Mouse (Mus musculus): Measurements from ENCODE around the gene Ndufaf2. TPM values are rescaled to one million over a fixed set of nuclear protein-coding genes. Genes with fewer than 3 reads are reported as not detected.

Gene Ndufaf2
- total RNA-seq, 2 experiments from 2014 or later = 55.0 to 68.2 TPM

DNA sequence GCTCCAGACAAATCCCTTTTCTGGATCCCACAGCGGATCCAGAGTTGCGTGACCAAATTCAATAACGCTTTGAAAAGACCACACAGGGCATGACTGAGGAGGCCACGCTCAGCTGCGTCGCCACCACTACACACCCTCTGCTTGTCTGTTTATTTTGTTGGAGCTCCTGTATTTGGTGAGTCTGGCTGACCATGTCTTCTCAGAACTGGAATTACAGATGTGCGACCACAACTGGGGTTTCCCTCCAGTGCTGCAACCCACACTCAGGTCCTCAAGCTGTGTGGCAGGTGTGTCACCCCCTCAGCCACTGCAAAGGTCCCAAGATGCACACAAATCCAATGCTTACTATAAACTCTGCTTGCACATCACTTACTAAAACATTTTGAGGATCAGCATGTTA, 66.1 kb downstream of the Ndufaf2 start:
- no peak for ATAC-seq (replicated peaks; ENCODE audit: poor library complexity)

DNA sequence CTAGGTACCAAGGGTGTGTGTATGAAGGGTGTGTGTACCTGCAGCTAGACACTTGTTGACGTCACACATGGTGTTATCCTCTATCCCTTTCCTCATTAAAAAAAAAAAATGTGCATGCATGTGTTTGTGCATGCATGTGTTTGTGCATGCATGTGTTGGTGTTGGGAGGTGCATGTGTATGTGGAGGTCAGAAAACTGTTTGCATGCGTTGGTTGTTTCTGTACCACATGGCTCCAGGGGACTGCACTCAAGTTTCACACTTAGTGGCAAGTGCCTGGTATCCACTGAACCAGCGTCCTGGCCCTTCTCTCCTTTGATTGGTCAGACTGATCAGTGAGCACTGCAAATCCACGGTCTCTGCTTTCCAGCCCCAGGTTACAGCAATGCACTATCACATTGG, 71.7 kb downstream of the Ndufaf2 start:
- ATAC-seq (replicated peaks; ENCODE audit: poor library complexity) = no peak

DNA sequence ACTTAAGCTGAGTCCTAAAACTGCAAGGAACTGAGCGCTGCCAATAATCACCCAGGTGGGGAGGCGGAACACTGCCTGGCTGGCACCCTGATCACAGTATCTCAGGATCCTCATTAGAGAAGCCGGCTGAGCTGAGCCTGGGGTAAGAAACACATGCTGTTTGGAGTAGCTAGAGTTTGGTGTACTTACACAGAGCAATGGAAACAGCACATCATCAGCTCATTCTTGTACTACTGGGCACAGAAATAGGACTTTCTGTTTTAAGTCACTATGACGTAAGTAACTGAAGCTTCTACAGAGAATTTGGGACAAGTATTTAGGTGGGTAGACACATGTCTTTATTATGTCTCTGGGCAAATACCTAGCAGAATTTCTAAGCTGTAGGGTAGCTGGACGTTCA, 72.4 kb downstream of the Ndufaf2 start:
- ATAC-seq (replicated peaks; ENCODE audit: poor library complexity) = no peak

DNA sequence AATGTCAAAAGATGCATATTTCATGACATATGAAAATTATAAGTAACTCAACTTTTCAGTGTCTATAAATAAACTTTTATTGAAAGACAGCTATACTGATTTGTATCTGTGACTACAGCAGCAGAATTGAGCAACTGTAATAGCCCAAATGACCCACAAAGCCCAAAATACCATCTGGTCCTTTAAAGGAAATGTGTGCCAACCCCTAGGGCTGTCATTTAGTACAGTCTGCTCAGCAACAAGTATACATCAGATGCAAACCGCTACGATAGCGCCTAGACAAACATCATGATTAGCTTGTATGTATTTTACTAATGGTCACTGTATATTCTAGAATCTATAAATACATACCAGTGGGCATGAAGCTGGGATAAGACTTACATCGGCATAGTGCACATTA, 74.3 kb downstream of the Ndufaf2 start:
- ATAC-seq (replicated peaks; ENCODE audit: poor library complexity) = no peak

DNA sequence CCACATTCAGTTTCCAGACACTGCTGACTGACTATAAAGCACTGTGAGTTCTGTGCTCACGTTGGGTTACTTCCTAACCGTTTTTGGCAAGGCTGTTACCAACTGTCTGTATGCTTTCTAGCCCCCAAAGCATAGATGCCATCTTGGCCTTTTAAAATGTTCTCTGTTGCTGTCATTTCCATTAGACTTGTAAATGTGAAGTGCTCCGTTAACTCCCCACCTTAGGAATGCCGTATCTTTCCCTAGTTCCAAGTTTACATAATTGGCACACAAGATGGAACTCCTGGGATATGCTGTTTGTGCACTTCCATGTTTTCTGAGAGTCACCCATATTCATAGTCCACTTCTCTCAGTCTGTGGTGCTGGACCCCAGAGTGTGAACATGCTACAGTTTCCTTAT, 80.5 kb downstream of the Ndufaf2 start:
- ATAC-seq (replicated peaks; ENCODE audit: poor library complexity) = no peak

DNA sequence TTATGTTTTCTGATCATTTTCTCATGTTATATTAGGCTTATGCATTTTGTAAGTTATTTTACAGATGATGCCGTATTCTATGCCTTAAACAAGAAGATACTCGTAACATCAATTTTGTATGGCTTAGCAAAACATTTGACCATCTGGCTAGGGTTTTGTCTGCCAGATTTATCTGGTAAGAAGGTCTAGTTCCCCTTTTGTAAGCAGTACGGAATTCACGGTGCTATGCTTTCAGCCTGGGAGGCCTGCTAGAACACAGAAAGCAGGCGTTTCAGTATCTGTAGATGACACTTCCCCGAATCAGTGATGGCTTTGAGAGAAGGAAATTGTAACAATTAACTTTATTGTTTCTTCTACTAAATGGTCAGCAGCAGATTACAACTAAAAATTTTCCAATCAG, 80.9 kb downstream of the Ndufaf2 start:
- peak; percentile 48; the same call in 1 of the 2 replicates for ATAC-seq (replicated peaks; ENCODE audit: poor library complexity)

DNA sequence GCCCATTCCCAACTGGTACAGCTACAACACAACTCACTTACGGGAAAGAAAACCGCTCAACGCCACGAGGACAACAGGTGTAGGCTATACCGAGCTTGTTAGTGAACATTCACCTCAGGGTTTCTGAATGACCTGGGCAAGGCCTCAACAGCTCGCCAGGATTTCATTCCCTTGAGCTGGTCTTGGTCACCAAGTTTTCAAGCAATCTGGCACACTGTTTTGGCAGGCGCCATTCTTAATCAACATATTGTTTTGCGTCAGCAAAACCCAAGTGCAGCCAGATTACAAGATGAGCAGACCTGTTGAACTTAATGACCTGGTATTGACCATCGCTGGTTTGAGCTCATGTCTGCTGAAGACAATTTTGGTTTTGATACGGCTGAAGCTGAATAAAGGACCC, 88.3 kb downstream of the Ndufaf2 start:
- no peak for ATAC-seq (replicated peaks; ENCODE audit: poor library complexity)

DNA sequence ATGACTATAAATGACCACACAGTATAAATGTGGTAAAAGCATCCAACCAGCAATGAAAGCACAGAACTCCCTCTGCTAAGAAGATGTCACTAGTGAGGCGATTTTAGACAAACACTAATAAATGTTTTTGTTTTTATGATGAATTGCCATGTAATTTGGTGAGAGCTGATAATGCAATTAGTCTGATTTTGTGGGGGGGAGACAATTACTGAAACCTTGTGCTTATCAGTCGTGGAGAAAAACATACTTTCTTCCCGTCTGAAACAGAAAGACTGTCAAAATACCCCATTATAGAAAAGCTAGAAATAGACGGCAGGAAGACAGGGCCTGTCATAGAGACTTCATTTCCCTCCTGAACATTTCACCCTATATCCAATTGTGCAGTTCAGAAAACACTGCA, 89.3 kb downstream of the Ndufaf2 start:
- ATAC-seq (replicated peaks; ENCODE audit: poor library complexity) = no peak

DNA sequence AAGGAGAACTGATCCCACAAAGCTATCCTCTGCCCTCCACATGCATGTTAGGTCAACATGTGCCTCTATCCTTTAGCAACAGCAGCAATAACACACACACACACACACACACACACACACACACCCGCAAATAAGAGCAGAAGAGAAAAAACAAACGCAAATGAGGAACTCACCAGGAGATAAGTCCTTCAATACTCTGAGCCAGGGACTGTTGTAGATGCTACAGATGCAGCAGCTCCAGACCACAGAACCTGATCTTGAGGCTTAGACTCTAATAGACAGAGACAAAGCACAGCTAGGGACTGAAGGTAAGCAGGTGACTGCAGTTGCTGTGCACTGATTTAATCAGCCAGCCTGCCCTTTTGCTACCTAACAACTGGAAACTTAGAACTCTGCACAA, 92.4 kb downstream of the Ndufaf2 start:
- ATAC-seq (replicated peaks; ENCODE audit: poor library complexity) = no peak

DNA sequence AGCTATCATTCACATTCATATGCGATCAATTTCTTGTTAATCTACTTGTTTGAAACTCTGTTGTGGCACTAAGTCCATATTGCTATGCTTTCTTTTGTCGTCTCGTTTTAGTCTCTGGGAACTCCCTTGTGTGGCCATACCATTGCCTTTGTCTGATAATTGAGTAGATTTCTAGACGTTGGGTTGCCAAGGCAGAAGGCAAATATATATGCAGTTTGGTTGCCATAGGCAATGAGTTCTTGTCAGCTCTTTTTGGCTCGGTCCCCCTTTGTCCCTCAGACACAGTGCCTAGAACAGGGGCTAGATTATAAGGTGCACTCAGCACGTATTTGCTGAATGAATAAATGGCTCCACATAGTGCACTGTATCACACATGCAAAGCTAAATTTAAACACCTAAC, 94.1 kb downstream of the Ndufaf2 start:
- no peak for ATAC-seq (replicated peaks; ENCODE audit: poor library complexity)

DNA sequence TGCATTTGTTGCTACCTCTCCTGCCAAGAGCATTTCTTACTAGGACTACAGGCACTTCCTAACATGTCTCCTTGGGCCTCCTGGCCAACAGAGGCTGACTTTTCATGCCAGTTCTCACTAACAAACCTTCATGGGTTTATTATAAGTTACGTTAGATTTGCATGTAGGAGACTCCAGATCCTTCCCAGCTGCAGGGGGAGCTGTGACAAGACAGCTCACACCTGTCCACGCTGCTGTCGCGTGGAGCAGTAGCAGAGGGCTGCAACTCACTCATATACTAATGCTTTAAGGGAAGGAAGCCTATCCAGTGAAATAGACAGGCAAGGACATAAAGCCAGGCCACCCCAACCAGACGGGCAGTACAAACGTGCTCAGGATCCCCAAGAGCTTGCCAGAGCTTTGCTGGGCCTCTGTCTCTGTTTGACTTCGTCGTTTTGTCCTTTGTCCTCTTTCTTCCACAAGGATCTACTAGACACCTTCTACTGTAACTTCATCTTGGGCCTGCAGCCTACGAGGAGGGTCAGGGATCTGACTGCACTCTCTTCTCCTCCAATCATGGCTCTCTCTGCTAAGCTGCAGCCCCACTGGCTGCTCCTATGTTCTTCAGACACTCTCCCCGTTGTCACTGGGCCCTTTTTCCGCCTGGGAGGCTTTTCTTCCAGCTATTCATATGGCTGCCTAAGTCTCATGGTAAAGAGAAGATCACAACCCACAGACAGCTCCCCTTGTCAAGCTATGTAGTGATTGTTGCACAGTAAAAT, 94.9 kb downstream of the Ndufaf2 start:
- no peak for ATAC-seq (replicated peaks; ENCODE audit: poor library complexity)

DNA sequence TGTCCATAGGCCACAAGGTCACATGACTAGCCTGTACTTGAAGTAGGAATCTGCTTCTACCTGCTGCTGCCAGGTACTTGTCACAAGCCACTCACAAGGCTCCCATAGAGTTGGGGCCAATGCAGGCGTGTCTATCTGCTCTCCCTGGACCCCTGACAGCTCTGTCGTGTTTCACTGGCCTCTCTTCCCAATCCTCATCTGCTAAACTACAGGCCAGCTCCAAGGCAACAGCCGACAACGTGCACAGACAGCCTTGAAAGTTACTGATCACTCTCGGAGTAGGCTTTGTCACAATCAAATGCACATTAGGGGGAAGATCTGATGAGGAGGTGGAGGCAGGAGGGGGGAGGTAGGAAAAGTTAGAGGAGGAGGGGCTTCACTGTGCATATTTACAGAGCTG, 95.5 kb downstream of the Ndufaf2 start:
- ATAC-seq (replicated peaks; ENCODE audit: poor library complexity) = no peak

DNA sequence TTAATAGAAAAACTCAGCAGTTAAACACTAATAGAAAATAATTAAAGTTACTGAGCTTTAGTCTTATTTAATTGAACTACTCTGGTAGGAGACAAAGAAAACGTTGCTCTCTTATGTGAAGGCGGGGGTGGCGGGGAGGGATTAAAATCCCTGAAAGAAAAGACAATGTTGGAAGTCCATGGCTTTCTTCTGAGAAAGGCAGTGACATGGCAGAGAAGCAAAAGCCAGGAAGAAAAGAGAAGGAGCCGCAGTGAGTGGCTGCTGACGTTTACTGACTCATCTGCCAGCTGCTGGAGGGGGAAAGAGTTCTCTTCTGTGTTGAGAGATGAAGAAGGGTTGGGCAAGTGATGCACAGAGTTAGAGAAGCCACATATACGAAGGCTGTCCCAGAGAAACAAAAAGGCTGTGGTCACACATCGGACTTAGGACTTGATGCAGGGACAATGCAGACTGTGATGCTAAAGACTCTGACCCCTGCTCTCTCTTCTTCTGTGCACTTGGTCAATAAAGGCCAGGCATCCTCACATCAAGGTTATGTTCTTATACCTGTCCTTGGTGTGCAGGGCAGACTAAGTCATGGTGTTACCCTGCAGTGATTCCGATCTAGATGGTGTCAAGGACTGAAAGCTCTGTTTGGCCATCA, 97.4 kb downstream of the Ndufaf2 start:
- no peak for ATAC-seq (replicated peaks; ENCODE audit: poor library complexity)

DNA sequence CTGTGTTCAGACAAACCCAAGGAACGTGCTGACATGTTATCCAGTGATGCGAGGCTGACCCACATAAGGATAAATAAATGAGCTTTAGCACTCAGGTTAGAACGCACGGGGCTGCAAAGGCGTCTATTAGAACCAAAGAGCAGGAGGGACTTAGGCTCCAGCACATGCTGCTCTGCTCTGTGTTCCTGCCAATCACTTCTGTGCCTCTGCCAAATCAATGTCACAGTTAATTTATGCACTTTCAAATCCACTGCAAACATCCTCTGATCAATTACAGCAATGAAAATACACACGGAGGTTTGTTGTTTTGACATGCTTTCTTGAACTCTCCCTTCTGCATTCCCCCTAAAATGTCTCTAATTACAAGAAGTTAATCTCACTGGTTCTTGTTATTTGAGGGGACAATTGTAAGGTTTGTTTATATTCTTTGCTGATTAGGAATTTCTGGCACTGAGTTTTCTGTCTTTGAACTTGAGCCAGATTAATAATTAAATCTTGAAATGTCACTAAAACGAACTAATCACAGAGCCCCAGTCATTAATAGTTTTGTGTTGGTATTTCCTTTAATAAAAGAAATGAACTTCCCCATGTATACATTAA, 98.0 kb downstream of the Ndufaf2 start:
- no peak for ATAC-seq (replicated peaks; ENCODE audit: poor library complexity)

DNA sequence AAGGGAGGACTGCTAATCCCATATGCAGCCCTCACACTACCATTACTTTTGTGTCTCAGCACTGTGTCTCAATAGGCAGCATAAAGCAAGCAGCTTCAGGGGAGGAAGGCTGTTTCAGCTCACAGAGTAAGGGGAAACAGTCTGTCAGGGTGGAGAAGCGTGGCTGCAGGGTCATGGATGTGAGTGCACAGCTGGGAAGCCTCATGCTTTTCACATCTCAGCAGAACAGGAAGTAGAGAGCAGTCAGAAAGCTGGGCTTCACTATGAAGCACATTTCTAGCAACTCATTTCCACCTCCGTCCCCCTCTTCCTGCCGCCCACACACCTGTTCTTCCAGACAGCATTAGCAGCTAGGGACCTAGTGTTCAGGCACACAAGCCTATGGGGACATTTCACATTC, 101.5 kb downstream of the Ndufaf2 start:
- peak; percentile 42 for ATAC-seq (replicated peaks; ENCODE audit: poor library complexity)

DNA sequence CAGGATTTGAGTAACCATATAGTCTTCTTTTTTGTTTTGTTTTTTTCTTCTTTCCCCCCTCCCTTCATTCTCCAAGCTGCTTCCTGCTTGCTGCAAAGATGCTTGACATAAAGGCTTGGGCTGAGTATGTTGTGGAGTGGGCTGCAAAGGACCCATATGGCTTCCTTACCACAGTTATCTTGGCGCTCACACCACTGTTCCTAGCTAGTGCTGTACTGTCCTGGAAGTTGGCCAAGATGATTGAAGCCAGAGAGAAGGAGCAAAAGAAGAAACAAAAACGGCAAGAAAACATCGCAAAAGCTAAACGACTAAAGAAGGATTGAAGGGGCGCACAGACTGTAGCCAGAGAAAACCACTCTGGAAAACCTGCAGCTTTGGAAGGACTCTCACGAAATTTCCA, 111.1 kb downstream of the Ndufaf2 start:
- ATAC-seq (replicated peaks; ENCODE audit: poor library complexity) = no peak

DNA sequence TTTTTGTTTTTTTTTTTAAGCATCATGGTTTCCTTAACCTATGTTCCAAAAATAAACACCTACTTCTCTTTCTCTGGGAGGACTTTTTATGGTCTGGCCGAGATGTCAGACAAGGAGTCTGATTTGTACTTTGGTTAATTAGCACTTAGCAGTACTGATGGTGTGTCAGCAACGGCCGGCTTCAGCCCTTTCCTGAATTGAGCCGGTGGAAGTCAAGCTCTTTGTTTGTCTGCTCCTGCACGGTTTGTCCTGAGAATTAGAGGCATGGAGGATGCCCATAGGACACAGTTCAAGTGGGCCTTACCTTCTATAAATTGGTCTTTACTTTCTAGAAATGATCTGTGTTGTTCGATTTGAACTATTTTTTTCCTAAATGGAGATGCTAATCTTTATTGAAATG, 111.5 kb downstream of the Ndufaf2 start:
- ATAC-seq (replicated peaks; ENCODE audit: poor library complexity) = no peak

DNA sequence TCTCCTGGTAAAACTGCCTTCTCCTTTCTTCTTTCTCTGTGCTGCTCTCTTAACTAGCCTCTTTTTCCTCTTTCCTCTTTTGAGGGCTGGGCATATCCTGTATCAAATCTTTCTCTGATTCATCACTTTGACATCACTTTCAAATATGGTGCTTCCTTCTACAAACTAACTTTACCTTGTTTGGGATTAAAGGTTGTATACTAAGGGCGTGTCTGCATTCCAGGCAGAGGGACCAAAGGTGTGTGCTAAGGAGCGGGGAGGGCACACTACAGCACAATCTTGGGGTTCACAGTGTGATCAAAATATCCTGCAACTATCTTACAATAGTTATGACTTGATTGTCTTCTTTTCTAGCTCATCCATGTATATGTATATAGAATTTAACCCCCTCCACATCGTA, 112.4 kb downstream of the Ndufaf2 start:
- ATAC-seq (replicated peaks; ENCODE audit: poor library complexity) = no peak

DNA sequence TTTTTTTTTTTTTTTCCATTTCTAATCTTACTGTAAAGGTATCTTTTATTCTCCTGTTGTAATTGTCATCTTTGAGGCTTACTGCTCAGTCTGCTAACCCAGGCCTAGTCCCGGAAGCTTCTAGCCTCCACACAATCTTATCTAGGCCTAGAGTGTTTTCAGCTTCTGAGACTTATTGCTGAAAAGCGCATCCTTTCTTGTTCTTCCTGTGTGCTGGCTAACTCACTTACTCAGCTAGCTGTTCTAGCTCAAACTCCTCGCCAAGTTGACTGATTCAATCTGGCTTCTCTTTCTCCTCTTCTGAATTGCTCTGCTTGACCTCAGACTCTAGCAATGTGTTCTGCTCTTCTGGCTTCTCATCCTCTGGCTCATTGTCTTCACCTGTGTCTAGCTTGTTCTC, 112.8 kb downstream of the Ndufaf2 start:
- no peak for ATAC-seq (replicated peaks; ENCODE audit: poor library complexity)

DNA sequence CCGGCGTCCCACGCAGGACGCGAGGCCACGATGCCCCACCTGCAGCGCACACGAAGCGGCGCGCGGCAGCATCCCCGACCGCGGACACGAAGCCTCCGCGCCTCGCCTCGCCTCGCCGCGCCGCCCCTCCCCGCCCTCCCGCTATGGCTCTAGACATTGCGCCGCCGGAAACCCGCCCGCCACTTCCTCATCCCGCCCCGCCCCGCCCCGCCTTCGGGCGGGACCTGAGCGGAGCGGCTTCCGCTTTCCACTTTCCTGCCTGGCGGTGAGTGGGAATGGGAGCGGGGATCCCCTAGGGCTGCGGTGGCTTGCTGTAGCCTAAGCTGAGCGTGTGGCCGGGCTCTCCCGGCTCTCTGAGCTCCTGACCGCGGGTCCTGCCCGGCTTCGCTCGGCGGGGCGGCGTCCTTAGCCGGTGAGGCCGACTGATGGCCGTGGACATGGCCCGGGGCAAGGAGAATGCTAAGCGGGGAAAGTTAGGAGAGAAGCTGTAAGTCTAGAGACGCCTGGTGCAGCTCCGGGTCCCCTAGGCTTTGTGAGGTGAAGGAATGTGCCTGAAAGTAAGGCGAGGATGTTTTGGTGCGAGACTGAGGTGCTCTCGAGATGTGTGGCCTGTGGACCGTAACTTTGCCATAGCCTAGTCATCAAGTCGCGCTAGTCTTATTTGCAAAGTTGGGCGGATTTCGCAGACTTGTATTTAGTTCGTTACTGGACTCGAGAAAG, 114.0 kb downstream of the Ndufaf2 start, which contains the start of gene Smim15:
TSS of gene Smim15 (plus strand) at position 225 of the 720 bp plus-strand sequence.
- peak; percentile 73 for ATAC-seq (replicated peaks; ENCODE audit: poor library complexity)

DNA sequence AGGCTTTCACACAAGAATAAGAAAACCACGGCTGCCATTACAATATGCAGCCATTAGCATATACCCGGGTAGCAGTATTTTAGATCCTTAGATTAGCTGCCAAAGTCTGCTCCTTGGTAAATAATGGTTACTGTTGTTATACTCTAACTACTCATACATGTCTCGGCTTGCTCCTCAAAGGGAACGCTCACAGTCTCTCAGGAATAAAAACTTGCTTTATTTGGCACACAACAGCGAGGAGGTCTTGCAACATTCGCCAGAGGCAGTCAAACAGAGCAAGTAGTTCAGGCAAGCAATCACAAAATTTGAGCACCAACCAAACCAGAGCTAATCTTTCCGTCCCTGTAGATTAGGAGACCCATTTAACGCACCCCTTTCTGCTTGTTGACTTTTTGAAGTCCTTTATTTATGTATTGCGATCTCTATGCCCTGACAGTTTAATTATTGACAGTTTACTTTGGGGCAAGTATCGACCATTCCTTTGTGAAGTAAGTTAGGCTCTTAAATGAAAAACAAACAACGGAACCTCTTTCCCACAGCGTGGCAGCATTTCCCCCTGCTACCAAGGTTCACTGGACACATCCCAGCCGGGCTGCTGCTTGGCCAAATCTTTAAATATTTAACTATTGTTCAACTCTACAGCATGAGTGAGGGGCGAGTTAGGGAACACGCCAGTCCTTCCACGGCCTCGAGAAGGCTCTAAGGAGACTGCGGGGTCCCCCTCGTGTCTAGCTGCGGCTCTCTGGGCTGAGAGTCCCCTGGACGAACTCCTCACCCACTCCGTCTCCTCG, 114.8 kb downstream of the Ndufaf2 start:
- 0 out of 2 replicates have a peak, but pooled peaks have one; percentile 7 for ATAC-seq (replicated peaks; ENCODE audit: poor library complexity)
